8 mouse cellular contexts compared by ENCODE assay signal in genomic region chr7:144284241-144285065, GRCm38 (mm10).
DNase-seq lines count a peak whose midpoint lies in the region; ATAC-seq and TF ChIP-seq lines count a peak whose summit lies in the region.

No protein-coding gene starts in this region.

- DNase-seq in gastrocnemius, adult 2 months, result no peak
- DNase-seq in gastrocnemius, postnatal 25 days, result no peak
- peak; percentile 89 for DNase-seq in brain, embryonic 14.5 days (ENCODE audit: low read depth)
- peak; percentile 48 to 54 for DNase-seq in frontal cortex, postnatal 14 days (ENCODE audit: low spot score in 2 of 2)
- DNase-seq in layer of hippocampus, postnatal 25 days (ENCODE audit: extremely low spot score in 1 of 2, low spot score in 1 of 2), result peak; percentile 51 to 54
- DNase-seq in yolk sac, embryonic 10.5 days (ENCODE audit: low spot score), result peak; percentile 9
- DNase-seq in lung, postnatal 10 days, result no peak

- H3K27ac ChIP-seq in gastrocnemius, adult 2 months, result no peak overlapping the region; the same call in 1 of the 2 replicates
- H3K27ac ChIP-seq in midbrain, embryonic 12.5 days (replicated peaks), result peak overlapping the region; percentile 94

- peak overlapping the region; percentile 63 for H3K4me3 ChIP-seq in gastrocnemius, adult 2 months
- H3K4me3 ChIP-seq in midbrain, embryonic 12.5 days, result peak overlapping the region; percentile 64

- intact Hi-C loops in gastrocnemius, adult 2 months (cut with DNase I), result no loop called here

- peak; percentile 87 for ATAC-seq in midbrain, embryonic 12.5 days (ENCODE audit: low FRiP score, low read depth)

- no peaks in the 10 kb centered on the region for H3K9me3 ChIP-seq in midbrain, embryonic 12.5 days

- H3K9ac ChIP-seq in midbrain, embryonic 12.5 days (replicated peaks), result peak overlapping the region; percentile 83

- WGBS in midbrain, embryonic 12.5 days, result under 1% methylated on average over 36 of the region's 45 CpGs

- peaks cover 44% of the 10 kb centered on the region for H3K4me1 ChIP-seq in midbrain, embryonic 12.5 days

- H3K27me3 ChIP-seq in midbrain, embryonic 12.5 days, result no peaks in the 10 kb centered on the region

- TF ChIP-seq CTCF in gastrocnemius, adult 2 months (IDR thresholded peaks at IDR 0.05), result no peak
- no peak for TF ChIP-seq CTCF in brain, embryonic 14.5 days (IDR thresholded peaks at IDR 0.05; ENCODE audit: borderline replicate concordance, extremely low read depth, insufficient read depth, insufficient read length)

- H3K36me3 ChIP-seq in midbrain, embryonic 12.5 days, result no peaks in the 10 kb centered on the region

- TF ChIP-seq POLR2A in brain, embryonic 14.5 days (IDR thresholded peaks at IDR 0.05; ENCODE audit: borderline replicate concordance, extremely low read depth, insufficient read depth, insufficient read length, poor library complexity, severe bottlenecking), result no peak; the same call in 1 of the 2 replicates

- peak overlapping the region; percentile 86 for H3K4me2 ChIP-seq in midbrain, embryonic 12.5 days (replicated peaks)

Comparison
In these comparisons a context has a peak if more than half of its experiments do, and no peak if none do; other contexts are left out.
1. DNase-seq: peak in brain, embryonic 14.5 days (single experiment), frontal cortex, postnatal 14 days (2 of 2), layer of hippocampus, postnatal 25 days (2 of 2) and yolk sac, embryonic 10.5 days (single experiment); none in gastrocnemius, adult 2 months (single experiment), gastrocnemius, postnatal 25 days (single experiment) and lung, postnatal 10 days (single experiment).